In the genomic region with DNA sequence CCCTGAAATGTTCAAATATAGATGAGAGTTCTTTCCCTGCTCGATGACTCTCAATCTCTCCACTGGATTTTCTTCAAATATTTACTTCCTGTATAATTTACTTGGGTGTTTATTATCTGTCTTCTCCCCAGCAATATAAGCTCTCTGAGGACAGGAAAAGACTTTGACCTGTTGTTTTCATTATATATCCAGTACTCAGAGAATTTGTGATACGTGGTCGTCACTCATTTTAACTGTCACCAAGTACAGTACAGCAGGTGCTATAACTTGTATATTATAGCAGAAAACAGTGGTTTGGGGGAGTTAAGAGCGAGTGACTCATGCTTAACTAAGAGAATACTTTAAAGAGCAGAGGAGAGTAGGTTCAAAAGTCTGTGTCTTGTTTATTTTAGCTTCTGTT, we compare ENCODE assay signal across 23 mouse cellular contexts.
DNase-seq lines count a peak whose midpoint lies in the region; ATAC-seq and TF ChIP-seq lines count a peak whose summit lies in the region.
"Had no signal": no experiment of that assay in that cellular context is flagged by ENCODE, and none has a peak within 500 bp of the region (broad histone marks: within the 10 kb centered on the region; RNA-seq: fewer than 3 reads in every experiment).

No protein-coding gene starts in this region.

- H3K4me1 ChIP-seq in liver, postnatal 0 days (ENCODE audit: insufficient read depth): no peaks in the 10 kb centered on the region
- H3K4me1 ChIP-seq in liver, embryonic 11.5 days (replicated peaks; ENCODE audit: control insufficient read depth, insufficient read depth, low read length): no peaks in the 10 kb centered on the region
- H3K4me1 ChIP-seq in intestine, embryonic 15.5 days (replicated peaks): no peaks in the 10 kb centered on the region
- H3K4me1 ChIP-seq in intestine, postnatal 0 days (replicated peaks; ENCODE audit: control insufficient read depth, insufficient read depth, low read length): peaks cover 3% of the 10 kb centered on the region; the same call in 1 of the 2 replicates
- H3K4me1 ChIP-seq: embryonic facial prominence, embryonic 10.5 days; embryonic facial prominence, embryonic 12.5 days; forebrain, embryonic 13.5 days; forebrain, embryonic 15.5 days had no signal

- H3K9me3 ChIP-seq in liver, postnatal 0 days (ENCODE audit: low read length): no peaks in the 10 kb centered on the region
- H3K9me3 ChIP-seq in liver, embryonic 11.5 days (ENCODE audit: control insufficient read depth, low read length): no peaks in the 10 kb centered on the region
- no peaks in the 10 kb centered on the region for H3K9me3 ChIP-seq in intestine, embryonic 15.5 days
- H3K9me3 ChIP-seq in intestine, postnatal 0 days (ENCODE audit: control insufficient read depth): no peaks in the 10 kb centered on the region
- H3K9me3 ChIP-seq: embryonic facial prominence, embryonic 10.5 days; embryonic facial prominence, embryonic 12.5 days; forebrain, embryonic 13.5 days; forebrain, embryonic 15.5 days had no signal

- H3K27me3 ChIP-seq in liver, postnatal 0 days (ENCODE audit: insufficient read depth, low read length): no peaks in the 10 kb centered on the region
- no peaks in the 10 kb centered on the region for H3K27me3 ChIP-seq in liver, embryonic 11.5 days (replicated peaks; ENCODE audit: control insufficient read depth, insufficient read depth, low read length)
- H3K27me3 ChIP-seq in intestine, embryonic 15.5 days (replicated peaks): no peaks in the 10 kb centered on the region
- H3K27me3 ChIP-seq in intestine, postnatal 0 days (replicated peaks; ENCODE audit: control insufficient read depth, insufficient read depth, low read length): no peaks in the 10 kb centered on the region
- H3K27me3 ChIP-seq: CH12.LX; embryonic facial prominence, embryonic 12.5 days; forebrain, embryonic 13.5 days; forebrain, embryonic 15.5 days; Patski had no signal

- H3K4me3 ChIP-seq in liver, postnatal 0 days (ENCODE audit: low read depth, low read length): no peak overlapping the region
- H3K4me3 ChIP-seq in liver, embryonic 11.5 days (ENCODE audit: low read depth, low read length): no peak overlapping the region
- no peak overlapping the region for H3K4me3 ChIP-seq in intestine, embryonic 15.5 days (replicated peaks)
- no peak overlapping the region for H3K4me3 ChIP-seq in intestine, postnatal 0 days (ENCODE audit: low read depth, low read length)
- H3K4me3 ChIP-seq: embryonic facial prominence, embryonic 10.5 days; embryonic facial prominence, embryonic 12.5 days; forebrain, embryonic 13.5 days; forebrain, embryonic 15.5 days had no signal

- no peaks in the 10 kb centered on the region for H3K36me3 ChIP-seq in liver, postnatal 0 days (replicated peaks; ENCODE audit: insufficient read depth, low read length)
- H3K36me3 ChIP-seq in liver, embryonic 11.5 days (ENCODE audit: control insufficient read depth, insufficient read depth, low read length): no peaks in the 10 kb centered on the region
- no peaks in the 10 kb centered on the region for H3K36me3 ChIP-seq in intestine, embryonic 15.5 days
- H3K36me3 ChIP-seq in intestine, postnatal 0 days (ENCODE audit: control insufficient read depth, insufficient read depth): no peaks in the 10 kb centered on the region
- H3K36me3 ChIP-seq: embryonic facial prominence, embryonic 10.5 days; embryonic facial prominence, embryonic 12.5 days; forebrain, embryonic 15.5 days; G1E had no signal

- no peak for DNase-seq in liver, postnatal 0 days
- DNase-seq in liver, embryonic 11.5 days (ENCODE audit: low spot score): no peak
- no peak for DNase-seq in frontal cortex, postnatal 25 days (ENCODE audit: low spot score in 2 of 2)
- DNase-seq: adrenal gland, adult 8-10 months; adrenal gland, postnatal 14 days; adrenal gland, postnatal 36 days; B cell, adult 2 months; cerebellum, adult 11-12 months; cerebellum, adult 2 months; cerebellum, adult 9-10 months; cerebellum, postnatal 10 days; cerebellum, postnatal 25 days had no signal

- no peak overlapping the region for H3K27ac ChIP-seq in liver, postnatal 0 days (ENCODE audit: low read depth)
- no peak overlapping the region for H3K27ac ChIP-seq in liver, embryonic 11.5 days (ENCODE audit: low read depth, low read length)
- no peak overlapping the region for H3K27ac ChIP-seq in intestine, embryonic 15.5 days
- no peak overlapping the region for H3K27ac ChIP-seq in intestine, postnatal 0 days (ENCODE audit: low read depth, low read length)
- H3K27ac ChIP-seq: embryonic facial prominence, embryonic 10.5 days; embryonic facial prominence, embryonic 12.5 days; forebrain, embryonic 13.5 days; forebrain, embryonic 15.5 days had no signal

- TF ChIP-seq EP300 in liver, postnatal 0 days (IDR thresholded peaks at IDR 0.05; ENCODE audit: low read depth): no peak

- H3K4me2 ChIP-seq in liver, postnatal 0 days (ENCODE audit: low read depth, low read length): no peak overlapping the region
- no peak overlapping the region for H3K4me2 ChIP-seq in liver, embryonic 11.5 days
- no peak overlapping the region for H3K4me2 ChIP-seq in intestine, embryonic 15.5 days (replicated peaks)
- no peak overlapping the region for H3K4me2 ChIP-seq in intestine, postnatal 0 days (replicated peaks; ENCODE audit: low read depth)
- H3K4me2 ChIP-seq: embryonic facial prominence, embryonic 12.5 days; forebrain, embryonic 13.5 days; forebrain, embryonic 15.5 days had no signal

- H3K9ac ChIP-seq in liver, postnatal 0 days (replicated peaks): no peak overlapping the region
- H3K9ac ChIP-seq in liver, embryonic 11.5 days (ENCODE audit: low read depth, low read length): no peak overlapping the region
- no peak overlapping the region for H3K9ac ChIP-seq in intestine, embryonic 15.5 days
- no peak overlapping the region for H3K9ac ChIP-seq in intestine, postnatal 0 days (ENCODE audit: low read depth, low read length)
- H3K9ac ChIP-seq: embryonic facial prominence, embryonic 12.5 days; forebrain, embryonic 13.5 days; forebrain, embryonic 15.5 days had no signal

- no peak for TF ChIP-seq CTCF in liver, postnatal 0 days (IDR thresholded peaks at IDR 0.05; ENCODE audit: low read depth)
- no peak for TF ChIP-seq CTCF in intestine, postnatal 0 days (IDR thresholded peaks at IDR 0.05; ENCODE audit: low read depth)

- ATAC-seq in liver, postnatal 0 days: peak; percentile 17; the same call in 1 of the 2 replicates
- ATAC-seq in liver, embryonic 11.5 days (replicated peaks; ENCODE audit: low FRiP score): no peak
- peak; percentile 74 for ATAC-seq in intestine, embryonic 15.5 days
- ATAC-seq in intestine, postnatal 0 days: peak; percentile 84
- ATAC-seq: activated CD4-positive, CD25-positive, alpha-beta regulatory T cell, adult 4 months; CD4-positive, CD25-positive, alpha-beta regulatory T cell, adult 4 months; forebrain, embryonic 13.5 days; forebrain, embryonic 15.5 days; Patski had no signal

- 50% methylated on average over 4 of the region's 4 CpGs for WGBS in liver, postnatal 0 days (ENCODE audit: insufficient replicate concordance)
- WGBS in liver, embryonic 11.5 days: 74% methylated on average over 4 of the region's 4 CpGs
- WGBS in intestine, embryonic 15.5 days: 43% methylated on average over 4 of the region's 4 CpGs
- WGBS in intestine, postnatal 0 days: 23% methylated on average over 4 of the region's 4 CpGs
